Mouse (Mus musculus) ES-Bruce4 (cell line): ENCODE measurements around the gene Arl5a. TPM values are rescaled to one million over a fixed set of nuclear protein-coding genes. Genes with fewer than 3 reads are reported as not detected.
A peak's percentile ranks its signal among the peaks of the same experiment; 100 is the strongest.

Experiments
- H3K27ac ChIP-seq: 2 replicates; pipeline ENCODE4 v1.5.1; 2012; ENCODE audit warnings: low read length, inconsistent platforms; ENCODE audit not compliant: insufficient read depth
- H3K27me3 ChIP-seq: 2 replicates; pipeline ENCODE4 v1.6.1; 2012; ENCODE audit warnings: mild to moderate bottlenecking, low read length, inconsistent platforms; ENCODE audit not compliant: control insufficient read depth, poor library complexity, insufficient read depth, severe bottlenecking
- H3K36me3 ChIP-seq: 2 replicates; pipeline ENCODE4 v1.6.1; 2012; ENCODE audit warnings: inconsistent platforms, mild to moderate bottlenecking, low read length, moderate library complexity; ENCODE audit not compliant: control insufficient read depth, poor library complexity, insufficient read depth, severe bottlenecking
- H3K4me1 ChIP-seq: one replicate; pipeline ENCODE4 v1.8.1; 2011; ENCODE audit warnings: low read length; ENCODE audit not compliant: control insufficient read depth, insufficient read depth
- H3K4me3 ChIP-seq: 2 replicates; pipeline ENCODE4 v1.5.1; 2011; ENCODE audit warnings: low read depth, mild to moderate bottlenecking, low read length
- H3K9ac ChIP-seq: 2 replicates; pipeline ENCODE4 v1.6.1; 2012; ENCODE audit warnings: low read depth, mild to moderate bottlenecking, inconsistent platforms; ENCODE audit not compliant: poor library complexity, severe bottlenecking
- H3K9me3 ChIP-seq: replicated peaks from 2 replicates; pipeline ENCODE4 v1.6.1; 2012; ENCODE audit warnings: mild to moderate bottlenecking, low read length, inconsistent platforms; ENCODE audit not compliant: control insufficient read depth, poor library complexity, insufficient read depth, severe bottlenecking
- CTCF ChIP-seq: IDR thresholded peaks from one replicate; pipeline ENCODE4 v1.8.1; 2011; ENCODE audit warnings: low read depth, low read length
- EP300 ChIP-seq: IDR thresholded peaks from 2 replicates; pipeline ENCODE4 v1.6.1; 2011; ENCODE audit warnings: low read depth, low read length; ENCODE audit not compliant: insufficient read depth
- POLR2A ChIP-seq: IDR thresholded peaks from one replicate; pipeline ENCODE4 v1.8.1; 2011; ENCODE audit warnings: low read length; ENCODE audit not compliant: insufficient read depth
- polyA plus RNA-seq: library from polyadenylated mRNA; stranded (reverse); fragments of >200 nt; gene quantifications from 2 replicates; pipeline ENCODE4 v1.2.4, GENCODE M21; 2011; ENCODE audit warnings: low read depth; ENCODE audit not compliant: missing spikeins, insufficient read depth, insufficient read length

The Arl5a gene
- polyA plus RNA-seq, 1 experiment = 53.1 TPM

DNA sequence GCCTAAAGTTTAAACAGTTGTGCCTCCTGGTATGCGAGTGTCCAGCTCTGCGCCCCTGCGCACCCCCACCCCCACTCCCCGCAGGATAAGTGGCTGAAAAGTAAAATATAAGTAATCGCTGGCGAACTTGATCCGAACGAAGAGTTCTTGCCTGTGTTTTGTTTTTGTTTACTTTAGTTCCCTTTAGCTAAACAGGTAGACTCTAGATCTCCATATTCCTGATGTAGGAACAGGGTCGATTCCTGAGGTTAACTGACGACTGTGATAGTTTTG is 758 bp upstream of the Arl5a start:
- TF ChIP-seq CTCF (no peak), EP300 (no peak), POLR2A (no peak)
- H3K27me3 ChIP-seq = no peaks in the 10 kb centered on the region
- peak overlapping the region; percentile 95 for H3K9ac ChIP-seq
- no peaks in the 10 kb centered on the region for H3K36me3 ChIP-seq
- H3K4me3 ChIP-seq = peak overlapping the region; percentile 56
- H3K4me1 ChIP-seq = peaks cover 2% of the 10 kb centered on the region
- no peak overlapping the region for H3K27ac ChIP-seq
- H3K9me3 ChIP-seq = no peaks in the 10 kb centered on the region

DNA sequence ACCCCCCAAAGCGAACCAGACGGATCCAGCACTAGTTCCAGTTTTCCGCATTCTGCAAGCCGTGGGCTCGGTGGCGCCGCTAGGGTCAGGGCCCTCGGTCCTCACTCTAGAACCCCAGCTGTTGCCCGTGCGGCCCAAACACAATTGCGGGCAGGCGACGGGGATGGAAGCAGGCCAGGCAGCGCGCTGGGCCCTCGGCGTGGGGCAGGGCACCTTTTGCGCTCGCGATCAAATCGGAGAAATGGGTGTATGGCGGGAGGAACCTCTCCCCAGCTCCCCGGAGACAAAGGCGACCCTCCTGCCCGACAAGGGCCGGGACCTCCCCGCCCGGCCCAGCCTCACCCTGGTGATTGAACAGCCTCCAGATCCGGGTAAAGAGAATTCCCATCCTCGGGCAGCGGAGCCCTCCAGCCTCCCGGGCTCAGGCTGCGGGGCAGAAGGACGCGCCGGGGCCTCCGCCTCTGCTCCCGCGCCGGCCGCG is 413 bp downstream of the Arl5a start:
- H3K9ac ChIP-seq = peak overlapping the region; percentile 95
- peak overlapping the region; percentile 83 for H3K4me3 ChIP-seq
- no peak for TF ChIP-seq POLR2A
- no peak for TF ChIP-seq CTCF
- no peak for TF ChIP-seq EP300
- no peaks in the 10 kb centered on the region for H3K27me3 ChIP-seq
- H3K4me1 ChIP-seq = peaks cover 3% of the 10 kb centered on the region
- H3K36me3 ChIP-seq = no peaks in the 10 kb centered on the region
- H3K27ac ChIP-seq = no peak overlapping the region; the same call in 1 of the 2 replicates
- H3K9me3 ChIP-seq = no peaks in the 10 kb centered on the region

DNA sequence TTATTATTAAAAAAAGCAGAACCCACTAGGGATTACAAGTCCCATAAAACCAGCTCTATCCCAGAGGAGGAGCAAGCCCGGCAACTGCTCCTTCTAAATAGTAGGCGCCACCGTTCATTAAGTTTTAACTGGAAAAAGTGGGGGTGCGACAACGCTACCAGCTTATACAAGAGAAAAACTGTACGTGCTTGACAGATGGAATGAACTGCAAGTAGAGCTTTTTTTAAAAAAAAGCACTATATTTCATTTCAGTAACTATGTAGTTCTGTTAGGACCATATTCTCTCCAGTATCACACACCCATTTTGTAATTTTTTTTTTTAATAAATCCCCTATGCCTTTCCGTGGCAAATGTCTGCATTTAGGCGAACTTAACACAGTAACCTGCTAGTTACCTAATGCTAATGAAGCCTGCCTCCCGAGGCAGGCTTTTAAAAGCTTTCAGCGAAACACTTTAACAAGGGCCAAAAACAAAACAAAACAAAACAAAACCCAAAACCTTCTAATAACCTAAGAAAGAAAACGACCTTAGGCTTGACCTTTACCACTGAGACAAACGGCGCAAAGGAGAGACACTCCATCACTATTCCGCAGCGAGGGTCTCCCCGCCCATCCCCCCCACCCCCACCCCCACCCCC is 972 bp downstream of the Arl5a start:
- Histone ChIP-seq H3K36me3 (no peaks in the 10 kb centered on the region), H3K4me1 (peaks cover 4% of the 10 kb centered on the region), H3K27ac (no peak overlapping the region), H3K4me3 (peak overlapping the region; percentile 83), H3K9me3 (no peaks in the 10 kb centered on the region), H3K9ac (peak overlapping the region; percentile 95), H3K27me3 (no peaks in the 10 kb centered on the region)
- TF ChIP-seq CTCF (no peak), EP300 (no peak), POLR2A (no peak)

DNA sequence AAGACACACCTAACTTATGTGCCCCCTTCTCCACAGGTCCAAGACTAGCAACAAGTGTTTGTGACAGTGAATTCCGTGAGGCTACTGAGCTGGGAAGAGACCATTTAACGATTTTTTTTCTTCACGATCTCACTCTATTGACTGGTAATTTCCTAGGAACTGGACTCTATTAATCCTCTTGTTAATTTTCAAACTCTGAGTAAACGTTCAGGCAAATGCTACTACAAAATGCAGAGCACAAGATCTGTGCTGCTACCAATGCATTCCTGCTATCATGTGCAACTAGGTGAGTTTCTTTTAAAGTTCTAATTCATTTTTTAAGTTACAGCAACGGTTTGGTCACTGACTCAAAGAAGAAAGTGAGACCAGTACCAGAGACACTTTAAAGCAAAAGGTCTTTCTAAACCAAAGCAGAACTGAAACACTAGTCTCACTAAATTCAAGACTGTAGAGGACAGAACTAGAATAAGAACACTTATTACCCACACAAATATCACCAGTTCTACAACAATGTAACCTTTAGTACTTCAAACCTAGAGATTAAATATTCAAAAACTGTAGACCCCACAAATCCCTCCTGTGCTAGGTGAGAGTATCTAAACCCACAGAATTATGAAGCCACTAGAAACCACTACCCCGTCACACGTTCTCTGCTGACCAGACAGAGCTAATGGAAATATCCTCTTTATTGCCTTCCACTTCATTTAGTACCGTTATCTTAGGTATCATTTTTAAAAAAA is 1.7 kb downstream of the Arl5a start:
- TF ChIP-seq EP300 (no peak), POLR2A (no peak), CTCF (no peak)
- no peaks in the 10 kb centered on the region for H3K27me3 ChIP-seq
- H3K4me1 ChIP-seq = peaks cover 4% of the 10 kb centered on the region
- H3K4me3 ChIP-seq = no peak overlapping the region
- no peaks in the 10 kb centered on the region for H3K9me3 ChIP-seq
- no peaks in the 10 kb centered on the region for H3K36me3 ChIP-seq
- H3K9ac ChIP-seq = peak overlapping the region; percentile 95
- H3K27ac ChIP-seq = no peak overlapping the region

DNA sequence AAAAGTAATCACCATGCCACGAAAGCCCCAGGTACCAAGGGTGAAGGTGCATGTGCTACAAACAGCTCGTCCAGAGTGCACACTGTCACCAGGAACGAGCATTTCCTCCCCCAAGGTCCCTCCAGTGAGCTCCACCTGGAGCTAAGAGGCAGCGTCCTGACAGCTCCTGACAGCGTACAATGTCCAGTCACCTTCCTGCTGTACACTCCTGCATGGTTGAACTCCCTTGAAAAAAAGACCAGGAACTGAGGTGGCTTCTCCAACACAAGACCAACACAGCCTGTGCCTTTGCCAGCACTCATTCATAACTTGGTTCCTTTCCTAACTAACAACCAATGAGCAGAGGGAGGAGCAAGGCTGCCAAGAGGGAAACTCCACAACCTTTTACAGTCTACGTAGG is 3.5 kb downstream of the Arl5a start:
- peaks cover 4% of the 10 kb centered on the region; the same call in 1 of the 2 replicates for H3K9me3 ChIP-seq
- H3K27me3 ChIP-seq = no peaks in the 10 kb centered on the region
- H3K9ac ChIP-seq = no peak overlapping the region
- H3K4me1 ChIP-seq = peaks cover 4% of the 10 kb centered on the region
- TF ChIP-seq EP300 (no peak), CTCF (no peak), POLR2A (no peak)
- H3K4me3 ChIP-seq = no peak overlapping the region
- H3K27ac ChIP-seq = no peak overlapping the region
- peaks cover 2% of the 10 kb centered on the region for H3K36me3 ChIP-seq
